Mouse (Mus musculus) granulocyte monocyte progenitor cell, adult 5-6 weeks (primary cell): Measurements from ENCODE around the gene Evi5l. TPM values are rescaled to one million over a fixed set of nuclear protein-coding genes. Genes with fewer than 3 reads are reported as not detected.
A peak's percentile ranks its signal among the peaks of the same experiment; 100 is the strongest.
"Not testable (repeated sequence)": the region's sequence is repeated elsewhere in the genome, so short reads cannot be mapped to it uniquely, and the experiment has no call there.

ENCODE experiments used
- ATAC-seq: replicated peaks from 2 replicates; pipeline ENCODE4 v1.8.0; 2016; ENCODE audit warnings: mild to moderate bottlenecking, moderate TSS enrichment, inconsistent platforms; ENCODE audit not compliant: poor library complexity, severe bottlenecking
- total RNA-seq, 2 experiments: library from RNA; stranded (forward) in 1 of 2; stranded (reverse) in 1 of 2; fragments of 200-712, 200-1000 nt in 1 of 2; fragments of >200 nt in 1 of 2; fragmentation: Nextera tagmentation in 1 of 2; gene quantifications; 2 replicates each; pipeline ENCODE4 v1.2.3; 2014 to 2017

Evi5l gene
- total RNA-seq, 2 experiments from 2014 or later = 9.4 to 10.5 TPM

GRCm38 (mm10) chr8:4237814-4238433 is 71.6 kb downstream of the Evi5l start:
- peak; percentile 2; the same call in 1 of the 2 replicates for ATAC-seq

- ATAC-seq = peak; percentile 82
These were observed 72.2 kb downstream of the Evi5l start, which contains the start of the genes Map2k7 and Gm49320 for GRCm38 (mm10) chr8:4238434-4239192. Map2k7 (plus strand) TSS chr8:4238740. Gm49320 (plus strand) TSS chr8:4238865.

GRCm38 (mm10) chr8:4239193-4239890 is 73.0 kb downstream of the Evi5l start:
- ATAC-seq = peak; percentile 4; the same call in 1 of the 2 replicates

GRCm38 (mm10) chr8:4245061-4245460 is 78.7 kb downstream of the Evi5l start:
- no peak for ATAC-seq

- ATAC-seq = no peak
These were observed 79.4 kb downstream of the Evi5l start for GRCm38 (mm10) chr8:4245737-4246136.

- ATAC-seq = no peak
These were observed 80.9 kb downstream of the Evi5l start for GRCm38 (mm10) chr8:4247241-4247640.

- no peak for ATAC-seq
These were observed 81.7 kb downstream of the Evi5l start, which contains the start of gene Tgfbr3l for GRCm38 (mm10) chr8:4247951-4248540. Tgfbr3l (plus strand) TSS chr8:4248214.

- ATAC-seq = no peak
These were observed 82.8 kb downstream of the Evi5l start for GRCm38 (mm10) chr8:4249213-4249612.

- peak; percentile 62 for ATAC-seq
These were observed 84.1 kb downstream of the Evi5l start for GRCm38 (mm10) chr8:4250306-4250970.

- ATAC-seq = no peak
These were observed 85.9 kb downstream of the Evi5l start for GRCm38 (mm10) chr8:4252116-4252760.

- peak; percentile 81 for ATAC-seq
These were observed 86.8 kb downstream of the Evi5l start, which contains the start of gene Snapc2 for GRCm38 (mm10) chr8:4252934-4253841. Snapc2 (plus strand) TSS chr8:4253080.

- no peak for ATAC-seq
These were observed 87.6 kb downstream of the Evi5l start for GRCm38 (mm10) chr8:4254001-4254400.

GRCm38 (mm10) chr8:4255471-4255870 is 89.1 kb downstream of the Evi5l start:
- ATAC-seq = not testable (repeated sequence)

- ATAC-seq = no peak
These were observed 90.5 kb downstream of the Evi5l start for GRCm38 (mm10) chr8:4256911-4257310.

- no peak for ATAC-seq
These were observed 91.0 kb downstream of the Evi5l start for GRCm38 (mm10) chr8:4257350-4257749.

GRCm38 (mm10) chr8:4258233-4258632 is 91.9 kb downstream of the Evi5l start:
- peak; percentile 69 for ATAC-seq

- ATAC-seq = peak; percentile 13
These were observed 92.3 kb downstream of the Evi5l start for GRCm38 (mm10) chr8:4258678-4259077.

GRCm38 (mm10) chr8:4259125-4259804 is 92.9 kb downstream of the Evi5l start, which contains the start of gene Ctxn1:
Ctxn1 (minus strand) TSS chr8:4259274.
- peak; percentile 88 for ATAC-seq
